Mouse (Mus musculus) MEL (cell line): ENCODE results near the gene Gm10309.

Experiments used
- BHLHE40 ChIP-seq: IDR thresholded peaks from 2 replicates; pipeline ENCODE4 v1.6.1; 2012; ENCODE audit warnings: low read depth, mild to moderate bottlenecking, inconsistent platforms, low read length, improper control_type of control experiment, borderline replicate concordance
- CTCF ChIP-seq, 3 experiments: IDR thresholded peaks in 2 of 3; conservative IDR thresholded peaks in 1 of 3; 2 replicates each; pipeline ENCODE4 v1.5.1; 2011 to 2012; ENCODE audit warnings: low read length in 3 of 3, low read depth in 2 of 3, mild to moderate bottlenecking in 2 of 3, improper control_type of control experiment in 1 of 3, inconsistent platforms in 1 of 3, mixed read lengths in 1 of 3, moderate library complexity in 1 of 3; ENCODE audit not compliant: control insufficient read depth in 1 of 3, insufficient read depth in 1 of 3, poor library complexity in 1 of 3, severe bottlenecking in 1 of 3
- MAX ChIP-seq: IDR thresholded peaks from 2 replicates; pipeline ENCODE4 v1.6.1; 2011; ENCODE audit warnings: low read length, improper control_type of control experiment
- MAZ ChIP-seq: IDR thresholded peaks from 2 replicates; pipeline ENCODE4 v1.6.1; 2012; ENCODE audit warnings: low read depth, mild to moderate bottlenecking, inconsistent platforms, low read length, improper control_type of control experiment
- MXI1 ChIP-seq: IDR thresholded peaks from 2 replicates; pipeline ENCODE4 v1.6.1; 2011; ENCODE audit warnings: mild to moderate bottlenecking, low read depth, low read length, improper control_type of control experiment
- POLR2A ChIP-seq, 2 experiments: IDR thresholded peaks; 2 replicates each; pipeline ENCODE4 v1.6.1; 2011 to 2012; ENCODE audit warnings: low read length in 2 of 2, mild to moderate bottlenecking in 2 of 2, control low read depth in 1 of 2, improper control_type of control experiment in 1 of 2, low read depth in 1 of 2, moderate library complexity in 1 of 2; ENCODE audit not compliant: control insufficient read depth in 1 of 2, insufficient read depth in 1 of 2, poor library complexity in 1 of 2
- POLR2AphosphoS5 ChIP-seq: IDR thresholded peaks from 2 replicates; pipeline ENCODE4 v1.6.1; 2012; ENCODE audit warnings: low read depth, borderline replicate concordance, mild to moderate bottlenecking, inconsistent platforms, low read length, moderate library complexity, mixed read lengths
- ZKSCAN1 ChIP-seq: IDR thresholded peaks from 2 replicates; pipeline ENCODE4 v1.6.1; 2012; ENCODE audit warnings: low read depth, mild to moderate bottlenecking, inconsistent platforms, low read length, improper control_type of control experiment, moderate library complexity

GRCm38 (mm10) chr17:86533549-86533851, 28.5 kb upstream of the Gm10309 start:
- no peak for TF ChIP-seq MAX
- TF ChIP-seq BHLHE40, result no peak
- TF ChIP-seq MAZ, result no peak
- no peak for TF ChIP-seq CTCF (IDR thresholded peaks at IDR 0.05 in 2 of 3, conservative IDR thresholded peaks at IDR 0.05 in 1 of 3; ENCODE audit: control insufficient read depth in 1 of 3, insufficient read depth in 1 of 3, low read depth in 2 of 3, low read length in 3 of 3, poor library complexity in 1 of 3, severe bottlenecking in 1 of 3)
- TF ChIP-seq POLR2A (IDR thresholded peaks at IDR 0.05; ENCODE audit: control insufficient read depth in 1 of 2, insufficient read depth in 1 of 2, low read depth in 1 of 2, low read length in 2 of 2, poor library complexity in 1 of 2), result no peak
- no peak for TF ChIP-seq ZKSCAN1
- no peak for TF ChIP-seq POLR2AphosphoS5
- TF ChIP-seq MXI1, result no peak
